Mouse (Mus musculus): ENCODE results near the gene Speer4c. TPM values are rescaled to one million over a fixed set of nuclear protein-coding genes. Genes with fewer than 3 reads are reported as not detected.
"Not testable (repeated sequence)": the region's sequence is repeated elsewhere in the genome, so short reads cannot be mapped to it uniquely, and the experiment has no call there.

The Speer4c gene
- polyA plus RNA-seq (2015; fragmentation: Nextera tagmentation; extraction: Ambion mirVana), result not detected in 2 replicates

GRCm38 (mm10) chr5:15714171-15714570, at the start of gene Speer4c:
Gene Speer4c, minus strand, starts transcription at chr5:15714271.
- ATAC-seq (ENCODE audit: low FRiP score, low TSS enrichment); H3K4me1 ChIP-seq (ENCODE audit: insufficient read depth, low read length); H3K4me3 ChIP-seq (ENCODE audit: low read length); H3K4me2 ChIP-seq (replicated peaks; ENCODE audit: low read depth, low read length); H3K27me3 ChIP-seq (ENCODE audit: insufficient read depth, low read length); H3K9me3 ChIP-seq (ENCODE audit: low read length); H3K36me3 ChIP-seq (ENCODE audit: insufficient read depth, low read length); H3K27ac ChIP-seq (ENCODE audit: low read length); H3K9ac ChIP-seq (replicated peaks; ENCODE audit: low read length): not testable (repeated sequence)

- Histone ChIP-seq H3K4me3 (ENCODE audit: low read length) (no peak overlapping the region), H3K9ac (replicated peaks; ENCODE audit: low read length) (no peak overlapping the region), H3K4me2 (replicated peaks; ENCODE audit: low read depth, low read length) (no peak overlapping the region), H3K4me1 (ENCODE audit: insufficient read depth, low read length) (no peaks in the 10 kb centered on the region), H3K27ac (ENCODE audit: low read length) (no peak overlapping the region), H3K36me3 (ENCODE audit: insufficient read depth, low read length) (no peaks in the 10 kb centered on the region), H3K27me3 (ENCODE audit: insufficient read depth, low read length) (no peaks in the 10 kb centered on the region), H3K9me3 (ENCODE audit: low read length) (peaks cover 3% of the 10 kb centered on the region; the same call in 1 of the 2 replicates)
- peak; percentile 74; the same call in 1 of the 2 replicates for ATAC-seq (ENCODE audit: low FRiP score, low TSS enrichment)
- 77% methylated on average over 4 of the region's 4 CpGs for WGBS
Observed at GRCm38 (mm10) chr5:15747478-15748255, 33.6 kb upstream of the Speer4c start.

- no peaks in the 10 kb centered on the region for H3K27me3 ChIP-seq (ENCODE audit: insufficient read depth, low read length)
- no peak overlapping the region for H3K4me3 ChIP-seq (ENCODE audit: low read length)
- no peak overlapping the region for H3K27ac ChIP-seq (ENCODE audit: low read length)
- 52% methylated on average over 3 of the region's 3 CpGs for WGBS
- H3K9ac ChIP-seq (replicated peaks; ENCODE audit: low read length), result no peak overlapping the region
- H3K4me1 ChIP-seq (ENCODE audit: insufficient read depth, low read length), result no peaks in the 10 kb centered on the region
- H3K4me2 ChIP-seq (replicated peaks; ENCODE audit: low read depth, low read length), result no peak overlapping the region
- no peaks in the 10 kb centered on the region for H3K9me3 ChIP-seq (ENCODE audit: low read length)
- H3K36me3 ChIP-seq (ENCODE audit: insufficient read depth, low read length), result no peaks in the 10 kb centered on the region
- ATAC-seq (ENCODE audit: low FRiP score, low TSS enrichment), result peak; percentile 89
Observed at GRCm38 (mm10) chr5:15734097-15734867, 20.2 kb upstream of the Speer4c start.

GRCm38 (mm10) chr5:15702891-15703290, 11.2 kb downstream of the Speer4c start:
- H3K36me3 ChIP-seq (ENCODE audit: insufficient read depth, low read length); H3K9me3 ChIP-seq (ENCODE audit: low read length); H3K9ac ChIP-seq (replicated peaks; ENCODE audit: low read length); H3K4me2 ChIP-seq (replicated peaks; ENCODE audit: low read depth, low read length); H3K27me3 ChIP-seq (ENCODE audit: insufficient read depth, low read length); H3K27ac ChIP-seq (ENCODE audit: low read length); ATAC-seq (ENCODE audit: low FRiP score, low TSS enrichment); H3K4me1 ChIP-seq (ENCODE audit: insufficient read depth, low read length); H3K4me3 ChIP-seq (ENCODE audit: low read length): not testable (repeated sequence)
- 24% methylated on average over 5 of the region's 5 CpGs for WGBS

GRCm38 (mm10) chr5:15697719-15698118, 16.4 kb downstream of the Speer4c start:
- not testable (repeated sequence) for H3K4me3 ChIP-seq (ENCODE audit: low read length); H3K36me3 ChIP-seq (ENCODE audit: insufficient read depth, low read length); H3K4me2 ChIP-seq (replicated peaks; ENCODE audit: low read depth, low read length); H3K4me1 ChIP-seq (ENCODE audit: insufficient read depth, low read length); H3K27me3 ChIP-seq (ENCODE audit: insufficient read depth, low read length); ATAC-seq (ENCODE audit: low FRiP score, low TSS enrichment); H3K9me3 ChIP-seq (ENCODE audit: low read length); H3K27ac ChIP-seq (ENCODE audit: low read length); H3K9ac ChIP-seq (replicated peaks; ENCODE audit: low read length)
- 50% methylated on average over 2 of the region's 2 CpGs for WGBS

GRCm38 (mm10) chr5:15691849-15692248, 22.2 kb downstream of the Speer4c start:
- not testable (repeated sequence) for ATAC-seq (ENCODE audit: low FRiP score, low TSS enrichment); H3K27me3 ChIP-seq (ENCODE audit: insufficient read depth, low read length); H3K9ac ChIP-seq (replicated peaks; ENCODE audit: low read length); H3K4me1 ChIP-seq (ENCODE audit: insufficient read depth, low read length); H3K9me3 ChIP-seq (ENCODE audit: low read length); H3K4me2 ChIP-seq (replicated peaks; ENCODE audit: low read depth, low read length); H3K36me3 ChIP-seq (ENCODE audit: insufficient read depth, low read length); H3K27ac ChIP-seq (ENCODE audit: low read length); H3K4me3 ChIP-seq (ENCODE audit: low read length)
- 82% methylated on average over 4 of the region's 4 CpGs for WGBS

- H3K36me3 ChIP-seq (ENCODE audit: insufficient read depth, low read length); ATAC-seq (ENCODE audit: low FRiP score, low TSS enrichment); H3K27me3 ChIP-seq (ENCODE audit: insufficient read depth, low read length); H3K9me3 ChIP-seq (ENCODE audit: low read length); H3K9ac ChIP-seq (replicated peaks; ENCODE audit: low read length); H3K4me3 ChIP-seq (ENCODE audit: low read length); H3K4me1 ChIP-seq (ENCODE audit: insufficient read depth, low read length); H3K4me2 ChIP-seq (replicated peaks; ENCODE audit: low read depth, low read length); H3K27ac ChIP-seq (ENCODE audit: low read length): not testable (repeated sequence)
- WGBS, result 77% methylated on average over 4 of the region's 4 CpGs
Observed at GRCm38 (mm10) chr5:15690822-15691221, 23.2 kb downstream of the Speer4c start.

GRCm38 (mm10) chr5:15689659-15690213, 24.3 kb downstream of the Speer4c start:
- H3K9ac ChIP-seq (replicated peaks; ENCODE audit: low read length); H3K36me3 ChIP-seq (ENCODE audit: insufficient read depth, low read length); H3K27ac ChIP-seq (ENCODE audit: low read length); H3K9me3 ChIP-seq (ENCODE audit: low read length); H3K4me1 ChIP-seq (ENCODE audit: insufficient read depth, low read length); H3K4me2 ChIP-seq (replicated peaks; ENCODE audit: low read depth, low read length); H3K4me3 ChIP-seq (ENCODE audit: low read length); H3K27me3 ChIP-seq (ENCODE audit: insufficient read depth, low read length): not testable (repeated sequence)
- peak; percentile 90 for ATAC-seq (ENCODE audit: low FRiP score, low TSS enrichment)
- 78% methylated on average over 6 of the region's 6 CpGs for WGBS

- H3K4me3 ChIP-seq (ENCODE audit: low read length); H3K36me3 ChIP-seq (ENCODE audit: insufficient read depth, low read length); H3K27me3 ChIP-seq (ENCODE audit: insufficient read depth, low read length); H3K9me3 ChIP-seq (ENCODE audit: low read length); H3K4me1 ChIP-seq (ENCODE audit: insufficient read depth, low read length); H3K27ac ChIP-seq (ENCODE audit: low read length); H3K4me2 ChIP-seq (replicated peaks; ENCODE audit: low read depth, low read length); H3K9ac ChIP-seq (replicated peaks; ENCODE audit: low read length): not testable (repeated sequence)
- peak; percentile 80 for ATAC-seq (ENCODE audit: low FRiP score, low TSS enrichment)
- 57% methylated on average over 4 of the region's 4 CpGs for WGBS
Observed at GRCm38 (mm10) chr5:15688874-15689658, 25.0 kb downstream of the Speer4c start.

Data from kidney, embryonic 16.5 days (tissue).